Mouse (Mus musculus) embryo, embryonic 10 days (tissue): ENCODE data around the gene Ttc16.

Source experiments
- DNase-seq: peaks from one replicate; pipeline ENCODE4 v3.0.0-alpha.2; 2015; ENCODE audit warnings: low spot score

The Ttc16 gene

DNA sequence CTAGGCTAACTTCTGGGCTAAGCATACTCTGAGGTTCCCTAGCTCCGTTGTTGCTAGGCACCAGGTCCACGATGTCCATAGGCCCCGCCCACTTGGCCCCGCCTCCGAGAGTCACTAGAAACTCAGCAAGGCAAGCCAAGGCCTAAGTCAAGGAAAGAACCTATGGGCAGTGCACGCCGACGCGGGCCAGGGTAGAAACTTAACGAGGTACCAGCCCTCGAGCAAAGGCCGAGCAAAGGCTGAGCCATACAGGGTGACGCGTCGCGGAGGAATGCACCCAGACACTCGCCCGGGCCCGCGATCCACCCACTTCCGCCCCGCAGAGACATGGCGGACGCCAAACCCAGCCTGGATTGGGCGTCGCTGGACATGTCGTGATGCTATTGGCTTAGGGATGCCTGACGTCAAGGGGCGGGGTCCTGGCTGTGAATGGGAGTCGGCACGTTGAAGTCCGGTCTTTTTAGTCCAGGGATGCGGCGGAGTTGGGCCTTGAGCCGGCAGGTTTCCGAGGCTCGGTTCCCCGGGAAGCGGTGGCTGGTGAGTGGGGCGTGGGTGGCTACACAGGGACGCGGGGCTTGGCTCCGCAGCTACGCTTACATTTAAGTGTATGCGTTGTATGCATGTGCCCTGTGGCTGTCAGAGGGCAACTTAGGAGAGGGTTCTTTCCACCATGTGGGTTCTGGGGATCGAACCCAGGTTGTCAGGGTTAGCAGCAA lies at the start of gene Ttc16, which contains the start of gene Ptrh1:
Gene Ttc16 (minus strand): TSS at position 275 of the 716 bp plus-strand sequence.
Gene Ptrh1 (plus strand): TSS at position 428 of the 716 bp plus-strand sequence.
- peak; percentile 99 for DNase-seq

DNA sequence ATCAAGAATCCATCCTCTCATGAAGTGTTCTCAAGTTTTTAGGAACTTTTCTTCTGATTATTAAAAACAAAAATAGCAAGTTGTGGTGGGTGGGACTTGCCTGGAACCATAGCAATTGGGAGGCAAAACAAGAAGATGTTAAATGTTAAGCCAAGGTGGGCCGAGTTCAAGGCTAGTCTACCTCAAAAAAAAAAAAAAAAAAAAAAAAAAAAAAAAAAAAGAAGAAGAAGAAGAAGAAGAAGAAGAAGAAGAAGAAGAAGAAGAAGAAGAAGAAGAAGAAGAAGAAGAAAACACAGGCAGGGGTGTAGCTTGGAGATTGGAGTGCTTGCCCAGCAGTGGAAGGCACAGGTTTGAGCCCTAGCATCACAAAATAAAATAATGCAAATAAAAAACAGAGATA lies 49.3 kb upstream of the Ttc16 start:
- DNase-seq: no peak

DNA sequence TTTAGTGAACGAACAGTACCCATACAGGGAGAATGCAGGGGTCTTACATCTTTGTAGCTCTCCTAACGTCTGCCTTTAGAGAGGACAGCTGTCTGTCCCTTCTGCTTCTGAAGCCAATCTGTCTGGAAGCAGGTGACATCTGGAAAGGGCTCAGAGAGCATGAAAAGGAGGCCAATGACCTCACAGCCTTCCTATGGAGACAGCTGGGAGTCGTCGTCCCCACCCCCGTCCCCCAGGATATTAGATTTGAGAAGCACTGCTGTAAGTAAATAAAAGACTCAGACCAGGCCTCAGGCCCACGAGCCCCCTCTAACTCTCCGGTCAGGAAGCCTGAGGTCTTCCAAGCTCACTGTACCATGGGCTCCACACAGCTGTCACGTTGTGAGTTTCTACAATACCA lies 48.7 kb upstream of the Ttc16 start:
- peak; percentile 45 for DNase-seq

DNA sequence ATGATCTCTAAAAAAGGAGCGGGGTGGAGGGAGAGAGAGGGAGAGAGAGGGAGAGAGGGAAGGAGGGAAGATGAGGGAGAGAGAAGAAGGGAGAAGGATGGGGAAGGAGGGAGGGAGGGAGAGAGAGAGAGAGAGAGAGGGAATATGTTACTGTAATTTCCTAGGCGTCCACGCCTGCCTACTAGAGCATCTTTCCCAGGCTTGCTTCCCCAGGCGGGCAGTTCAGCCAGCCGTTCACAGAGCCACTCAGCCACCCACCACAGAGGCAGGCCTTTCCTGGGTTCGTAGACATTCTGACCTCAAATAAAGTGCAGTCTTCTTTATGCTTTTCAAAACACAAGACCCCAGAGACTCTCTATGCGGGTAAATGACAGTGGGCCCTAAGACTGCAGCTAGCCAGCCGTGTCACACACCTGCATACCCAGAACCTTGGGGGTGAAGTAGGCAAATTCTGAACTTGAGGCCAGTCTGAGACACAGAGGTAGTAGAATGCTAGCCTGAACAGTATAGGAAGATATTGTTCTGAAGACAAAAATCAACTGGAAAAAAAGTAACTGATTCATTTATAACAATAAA lies 48.2 kb upstream of the Ttc16 start:
- no peak for DNase-seq

DNA sequence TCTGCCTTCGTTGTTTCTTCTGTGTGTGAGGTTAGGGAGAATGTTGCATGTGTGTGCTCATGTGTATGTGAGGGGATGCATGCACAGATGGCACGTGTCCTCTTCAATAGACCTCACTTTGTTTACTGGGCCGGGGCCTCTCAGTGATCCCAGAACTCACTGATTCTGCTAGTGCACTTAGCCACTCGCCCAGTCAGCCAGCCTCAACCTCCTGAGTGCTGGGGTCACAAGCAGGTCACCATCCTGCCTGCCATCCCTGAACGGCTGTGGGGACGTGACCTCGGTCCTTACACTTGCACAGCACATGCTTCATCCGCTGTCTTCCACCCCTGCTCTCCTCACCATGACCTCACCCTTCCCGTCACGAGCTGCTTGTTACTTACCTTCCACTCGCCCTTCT lies 47.7 kb upstream of the Ttc16 start:
- peak; percentile 69 for DNase-seq

DNA sequence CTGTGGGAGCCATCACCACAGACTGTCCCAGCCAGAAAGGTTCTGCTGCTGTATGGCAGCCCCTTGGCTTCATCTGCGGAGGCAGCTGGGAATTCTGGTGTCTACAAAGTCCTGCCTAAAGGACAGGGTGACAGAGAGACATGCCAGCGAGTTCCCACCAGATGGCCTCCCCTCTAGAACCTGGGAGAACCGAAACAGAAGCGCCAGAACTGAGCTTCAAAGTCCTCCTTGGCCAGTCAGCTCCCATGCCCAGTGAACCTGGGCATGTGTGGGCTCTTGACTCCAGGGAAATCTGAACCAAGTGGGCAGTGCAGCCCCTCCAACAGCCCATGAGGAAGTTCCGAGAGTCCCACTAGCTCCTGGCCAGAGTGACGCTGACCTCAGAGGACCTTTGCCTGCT lies 47.2 kb upstream of the Ttc16 start:
- DNase-seq: no peak

DNA sequence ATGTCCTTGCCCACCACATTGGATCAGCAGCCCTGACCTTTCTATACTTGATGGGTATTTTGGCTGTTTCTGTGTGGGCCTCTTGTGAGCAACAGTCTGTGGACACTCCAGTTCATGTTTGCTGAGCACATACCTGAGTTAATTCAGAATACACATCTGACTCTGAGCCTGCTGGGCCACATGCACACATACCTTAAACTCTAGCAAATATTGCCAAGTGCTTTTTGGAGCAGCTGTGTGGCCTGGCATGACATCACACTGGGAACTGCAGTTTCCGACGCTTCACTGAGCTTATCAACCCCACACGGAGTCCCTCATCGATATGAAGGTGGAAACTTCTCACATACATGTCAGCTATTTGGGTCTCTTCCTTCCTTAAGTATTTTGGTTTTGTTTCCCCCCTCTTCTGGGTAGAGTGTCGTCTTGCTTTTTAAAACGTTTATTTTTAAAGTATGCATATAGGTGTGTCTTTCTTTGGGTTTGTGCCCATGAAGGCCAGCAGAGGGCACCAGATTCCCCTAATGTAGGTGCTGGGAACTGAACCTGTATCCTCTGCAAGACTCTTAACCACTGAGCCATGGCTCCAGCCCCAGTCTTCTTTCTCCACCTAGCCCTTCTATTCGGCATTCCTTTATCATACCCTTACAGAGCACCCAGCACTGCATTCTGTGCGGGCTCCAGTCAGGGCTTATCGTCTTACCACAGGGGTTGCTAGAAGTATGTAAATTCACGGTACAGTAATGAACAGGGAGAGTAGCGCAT lies 45.8 kb upstream of the Ttc16 start:
- DNase-seq: peak; percentile 51

DNA sequence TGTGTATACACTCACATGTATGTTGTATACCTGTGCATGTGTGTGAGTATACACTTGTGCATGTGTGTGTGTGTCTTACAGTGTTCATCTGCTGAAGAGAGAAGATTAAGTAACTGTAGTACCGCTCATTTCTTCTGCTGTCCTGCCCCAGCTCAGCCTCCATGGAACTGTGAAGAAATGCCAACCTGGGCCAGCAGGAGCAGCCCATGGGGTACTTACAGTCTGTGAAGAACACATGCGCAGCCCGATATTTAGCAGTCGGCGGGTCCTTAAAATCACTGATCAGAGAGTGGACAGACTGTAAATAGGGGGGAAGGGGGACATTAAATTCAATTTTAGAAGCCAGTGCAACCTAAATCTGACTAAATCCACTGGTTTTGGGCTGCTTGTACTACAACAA lies 42.8 kb upstream of the Ttc16 start:
- no peak for DNase-seq

DNA sequence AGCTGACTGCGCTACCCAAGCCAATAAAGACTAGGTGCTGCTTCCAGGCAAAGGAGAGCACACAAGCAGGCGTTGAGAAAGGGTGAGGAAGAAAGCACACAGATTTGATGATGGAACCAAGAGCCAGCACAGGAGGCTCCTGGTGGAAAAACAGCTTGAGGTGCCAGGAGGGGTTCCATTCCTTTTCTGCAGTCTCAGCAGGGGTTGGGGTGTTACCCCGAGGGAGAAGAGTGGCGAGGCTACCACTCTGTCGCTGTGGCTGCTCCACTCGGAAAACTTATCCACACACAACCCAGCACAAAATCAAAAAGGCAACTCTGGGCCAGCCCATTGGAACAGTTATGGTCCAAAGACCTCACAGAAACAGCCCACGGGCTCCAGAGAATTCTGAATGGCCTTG lies 42.2 kb upstream of the Ttc16 start:
- no peak for DNase-seq

DNA sequence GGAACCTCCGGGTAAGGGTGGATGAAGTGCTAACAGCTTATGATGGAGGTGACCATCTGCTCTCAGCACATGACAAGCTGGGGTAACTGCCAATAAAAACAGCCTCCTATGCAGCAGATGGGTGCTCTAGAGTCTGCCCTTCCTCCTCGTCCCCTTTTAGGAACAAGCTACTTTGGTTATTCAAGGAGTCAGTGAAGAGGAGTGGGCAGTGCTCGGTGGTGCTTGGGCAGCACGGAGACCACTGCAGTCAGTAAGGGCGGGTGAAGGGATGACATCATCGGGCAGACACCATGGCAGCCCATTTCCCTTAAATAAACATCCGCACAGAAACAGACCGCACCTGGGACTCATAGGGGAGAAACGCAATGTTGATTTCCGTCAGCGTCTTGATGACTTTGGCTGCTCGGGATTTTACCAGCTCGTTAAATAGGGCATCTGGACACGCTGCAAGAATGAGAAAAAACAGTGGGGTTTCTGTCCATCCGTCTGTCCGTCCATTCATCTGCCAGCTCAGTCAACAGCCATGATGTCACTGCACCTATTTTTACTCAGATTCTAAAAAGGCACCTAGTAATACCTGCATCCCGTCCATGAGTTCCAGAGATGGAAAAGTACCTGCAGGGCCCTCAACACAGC lies 41.6 kb upstream of the Ttc16 start:
- no peak for DNase-seq

DNA sequence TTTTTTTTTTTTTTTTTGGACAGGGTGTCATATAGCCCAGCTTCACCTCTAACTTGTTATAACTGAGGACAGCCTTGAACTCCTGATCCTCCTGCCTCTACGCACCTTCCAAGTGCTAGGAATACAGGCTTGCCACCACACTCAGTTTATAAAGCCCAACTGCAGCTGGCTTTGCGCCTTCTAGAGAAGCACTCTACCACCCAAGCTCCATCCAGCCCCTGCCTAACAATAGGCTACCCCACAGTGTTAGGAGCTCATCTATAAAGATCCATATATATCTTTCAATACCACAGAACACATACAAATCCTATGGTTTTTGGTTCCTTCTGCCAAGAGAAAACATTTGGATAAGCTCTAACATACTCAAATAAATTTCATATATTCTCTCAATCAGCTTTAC lies 41.1 kb upstream of the Ttc16 start:
- no peak for DNase-seq

DNA sequence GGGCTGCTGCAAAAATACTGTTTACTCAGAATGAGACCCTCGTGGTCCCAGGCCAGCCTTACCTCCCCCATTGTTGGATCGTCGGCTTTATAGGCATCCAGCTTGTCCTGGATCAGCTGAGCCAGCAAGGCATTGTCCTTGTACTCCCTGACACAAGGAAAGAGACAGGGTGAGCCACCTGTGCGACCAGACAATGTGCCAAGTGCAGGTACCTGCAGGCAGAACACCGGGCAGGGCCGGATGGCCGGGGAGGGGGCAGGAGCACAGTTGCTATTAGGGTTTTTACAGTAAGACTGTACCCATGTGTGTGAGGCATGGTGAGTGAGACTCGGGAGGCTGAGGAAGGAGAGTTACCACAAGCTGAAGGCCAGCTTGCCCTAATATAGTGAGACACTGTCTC lies 36.5 kb upstream of the Ttc16 start:
- no peak for DNase-seq

DNA sequence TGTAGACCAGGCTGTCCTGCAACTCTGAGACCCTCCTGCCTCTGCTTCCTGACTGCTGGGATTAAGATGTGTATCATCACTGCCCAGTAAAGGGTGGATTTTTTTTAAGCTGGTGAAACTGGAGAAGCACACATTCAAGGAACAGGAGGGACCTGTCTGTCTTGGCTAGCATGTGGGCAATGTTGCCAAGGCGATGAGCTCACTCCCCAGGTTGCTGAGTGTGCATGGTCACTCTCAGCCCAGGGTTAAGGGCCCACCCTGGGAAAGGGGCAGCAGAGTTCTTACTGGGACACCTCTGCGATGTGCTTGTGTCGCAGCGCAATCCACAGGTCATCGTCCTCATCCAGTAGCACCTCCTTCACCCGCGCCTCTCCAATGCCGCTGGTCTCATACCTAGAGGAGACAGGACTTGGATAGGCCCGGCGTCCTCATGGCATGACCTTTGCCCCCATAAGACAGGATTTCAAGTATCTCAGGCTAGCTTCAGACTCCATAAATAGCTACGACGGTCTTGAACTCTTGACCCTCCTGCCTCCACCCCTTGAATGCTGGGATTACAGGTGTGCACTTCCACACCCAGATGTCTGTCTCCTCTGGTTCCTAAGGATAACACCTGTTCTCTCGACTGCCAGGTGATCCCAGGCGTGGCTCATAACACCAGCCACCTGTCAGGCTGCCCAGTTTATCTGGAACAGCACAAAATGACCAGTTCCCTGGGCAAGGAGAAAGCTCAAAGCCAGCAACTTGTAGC lies 33.6 kb upstream of the Ttc16 start:
- no peak for DNase-seq

DNA sequence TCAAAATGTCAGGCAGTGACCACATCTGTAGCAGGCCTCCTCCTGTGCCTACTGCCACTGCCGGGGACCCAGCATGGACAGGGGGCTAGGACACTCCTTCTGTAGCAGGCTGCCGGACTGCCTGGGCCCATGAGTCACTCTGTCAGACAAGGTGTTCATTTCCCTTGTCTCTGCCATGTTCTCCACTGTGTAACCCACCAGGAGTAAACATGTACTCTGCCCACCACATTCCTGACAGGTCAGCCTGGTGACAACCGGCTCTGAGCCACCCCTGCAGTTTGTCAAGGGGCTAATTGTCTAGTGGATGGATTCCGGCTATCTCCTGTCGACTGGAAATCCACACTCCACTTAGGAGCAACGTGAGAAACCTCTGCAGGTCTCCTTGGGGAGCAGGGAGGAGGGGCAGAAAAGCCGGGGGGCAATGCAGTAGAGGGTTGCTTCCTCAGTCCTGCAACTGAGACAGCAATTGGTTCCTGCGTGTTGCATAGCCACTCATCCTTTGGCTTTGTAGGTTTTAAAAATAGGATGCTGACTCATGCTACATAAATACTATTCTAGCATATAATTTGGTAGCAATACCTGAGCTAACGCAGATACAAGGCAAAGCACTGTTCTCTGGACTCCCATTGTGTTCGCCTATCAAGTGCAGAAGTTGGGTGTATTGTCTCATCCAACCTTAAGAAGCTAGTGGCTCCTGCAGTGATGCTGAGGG lies 23.0 kb upstream of the Ttc16 start:
- no peak for DNase-seq

DNA sequence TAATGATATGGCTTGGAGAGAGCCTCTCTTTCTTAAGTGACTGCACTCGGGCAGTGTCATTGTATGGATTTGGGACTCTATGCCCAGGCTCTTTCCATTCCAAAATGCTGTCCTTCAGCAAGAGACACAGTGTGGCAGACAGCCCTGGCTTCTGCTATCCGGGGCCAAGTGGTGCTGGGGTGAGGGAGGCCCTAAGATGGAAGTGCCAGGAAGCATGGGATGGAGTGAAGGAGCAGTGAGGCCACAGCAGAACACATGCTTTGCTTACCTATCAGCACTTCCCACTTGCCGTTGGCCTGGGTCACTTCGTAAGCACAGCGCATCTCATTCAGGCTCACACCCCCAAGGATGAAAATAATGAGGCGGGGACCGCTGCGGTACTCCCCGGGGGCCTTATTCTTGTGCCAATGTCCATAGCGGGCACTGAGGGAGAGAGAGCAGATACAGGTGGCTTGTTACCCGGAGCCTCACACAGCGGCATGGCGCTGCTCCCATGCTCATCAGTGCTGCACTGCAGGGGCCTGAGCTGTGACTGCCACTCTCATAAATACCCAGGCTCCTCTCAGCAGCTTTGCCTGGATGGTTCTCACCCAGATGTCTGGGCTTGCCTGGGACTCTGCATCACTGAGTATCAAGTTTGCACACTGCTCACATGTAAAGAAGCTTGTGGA lies 20.4 kb upstream of the Ttc16 start:
- no peak for DNase-seq

DNA sequence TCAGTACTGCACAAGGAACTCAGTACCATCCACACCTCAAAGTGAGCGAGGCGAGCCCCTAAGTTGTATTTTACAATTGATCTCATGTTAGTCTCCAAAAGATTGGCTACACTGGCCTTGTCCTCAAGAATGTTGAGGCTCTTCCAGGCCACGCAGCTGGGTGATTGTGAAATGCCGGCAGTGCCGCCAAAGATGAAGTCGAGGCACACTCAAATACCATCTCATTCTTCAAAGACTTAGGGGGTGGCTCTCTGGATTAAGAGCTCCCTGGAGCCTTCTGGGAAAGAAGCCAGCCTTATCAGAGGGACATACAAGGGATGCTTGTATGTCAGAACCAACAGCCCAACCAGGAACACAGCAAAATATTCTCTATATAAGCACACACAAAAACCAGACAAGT lies 15.9 kb upstream of the Ttc16 start:
- DNase-seq: no peak

DNA sequence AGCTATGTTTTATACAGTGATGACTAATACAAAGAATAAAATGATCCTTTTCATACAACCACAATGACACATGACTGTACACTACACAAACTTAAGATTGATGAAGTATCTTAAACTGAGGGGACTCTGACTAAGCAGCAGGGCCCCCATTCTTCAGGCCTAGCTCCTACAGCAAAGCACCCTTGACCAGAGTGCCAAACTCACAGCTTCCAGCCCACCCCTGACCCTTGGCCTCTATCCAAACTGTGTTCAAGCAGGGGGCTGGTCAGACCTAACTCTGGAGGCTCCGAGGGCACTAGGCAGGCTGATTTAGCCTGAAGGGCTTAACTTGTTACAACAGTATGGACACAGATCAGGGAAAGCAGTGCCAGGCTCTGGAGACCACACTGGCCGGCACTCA lies 13.1 kb upstream of the Ttc16 start:
- DNase-seq: no peak

DNA sequence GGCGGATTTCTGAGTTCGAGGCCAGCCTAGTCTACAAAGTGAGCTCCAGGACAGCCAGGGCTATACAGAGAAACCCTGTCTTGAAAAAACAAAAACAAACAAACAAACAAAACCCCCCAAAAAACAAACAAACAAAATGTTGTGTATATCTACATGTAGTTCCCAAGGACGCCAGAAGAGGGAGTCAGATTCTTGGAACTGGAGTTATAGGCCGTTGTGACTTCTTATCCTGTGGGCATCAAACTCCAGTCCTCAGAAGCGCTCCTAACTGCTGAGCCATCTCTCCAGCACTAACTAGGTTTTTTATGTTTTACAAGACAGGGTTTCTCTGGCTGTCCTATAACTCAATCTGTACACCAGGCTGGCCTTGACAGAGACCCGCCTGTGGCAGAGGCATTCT lies 11.7 kb upstream of the Ttc16 start:
- DNase-seq: peak; percentile 35

DNA sequence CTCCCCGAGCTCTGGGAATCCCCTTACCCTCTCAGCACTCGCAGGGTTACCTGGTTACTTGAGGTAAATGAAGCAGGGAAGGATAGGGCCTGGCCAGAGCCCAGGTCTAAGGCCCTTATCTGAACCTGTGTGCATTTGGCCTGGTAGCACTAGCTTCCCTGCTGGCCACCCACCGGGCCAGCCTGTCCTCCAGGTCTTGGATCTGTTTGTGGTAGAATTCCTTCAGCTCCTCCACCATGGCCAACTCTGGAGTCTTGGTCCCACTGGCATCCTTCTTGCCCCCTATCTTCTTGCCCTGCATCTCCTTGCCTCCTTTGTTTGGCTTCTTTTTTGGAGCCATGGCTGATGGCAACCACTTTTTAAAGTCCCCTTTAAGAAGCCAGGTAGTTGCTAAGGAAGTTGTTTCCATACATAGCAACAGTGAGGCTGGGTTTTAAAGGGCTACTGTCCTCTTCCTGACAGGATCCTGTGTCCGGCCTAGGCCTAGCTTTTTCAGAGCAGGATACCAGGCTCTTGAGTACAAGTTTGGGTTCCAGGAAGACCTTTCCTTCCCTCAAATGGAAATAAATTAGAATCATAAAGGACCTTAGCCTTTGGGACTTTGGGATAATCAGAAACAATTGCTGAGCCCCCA lies 8.7 kb upstream of the Ttc16 start, which contains the start of gene Cfap157:
Gene Cfap157 (minus strand): TSS at position 381 of the 634 bp plus-strand sequence.
- no peak for DNase-seq

DNA sequence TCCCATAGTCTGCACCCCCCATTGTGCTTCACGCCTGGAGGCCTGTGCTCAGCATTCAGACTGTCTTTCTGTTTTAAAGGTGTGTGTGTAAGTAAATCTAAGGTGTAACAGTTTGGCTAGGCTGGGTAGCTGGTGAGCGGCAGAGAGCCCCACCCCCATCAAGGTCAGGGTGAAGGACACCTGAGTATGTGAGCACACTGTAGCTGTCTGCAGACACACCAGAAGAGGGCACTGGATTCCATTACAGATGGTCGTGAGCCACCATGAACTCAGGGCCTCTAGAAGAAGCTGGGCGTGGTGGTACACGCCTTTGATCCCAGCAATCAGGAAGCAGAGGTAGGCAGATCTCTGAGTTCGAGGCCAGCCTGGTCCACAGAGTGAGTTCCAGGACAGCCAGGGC lies 6.3 kb upstream of the Ttc16 start:
- DNase-seq: no peak
